Mouse (Mus musculus) layer of hippocampus, postnatal 14 days (tissue): ENCODE measurements around the gene Ccdc73. TPM values are rescaled to one million over a fixed set of nuclear protein-coding genes. Genes with fewer than 3 reads are reported as not detected.
"Not testable (repeated sequence)": the region's sequence is repeated elsewhere in the genome, so short reads cannot be mapped to it uniquely, and the experiment has no call there.

Experiments used
- DNase-seq, 2 experiments: peaks; one replicate each; pipeline ENCODE4 v3.0.0; 2021 to 2022; ENCODE audit warnings: low spot score in 2 of 2, mixed read lengths in 1 of 2
- total RNA-seq, 2 experiments: library from RNA; stranded (reverse); gene quantifications; 2 replicates each; pipeline ENCODE4 v1.2.3; 2021

The Ccdc73 gene
- total RNA-seq, 2 experiments from 2014 or later: 1.6 TPM; not detected in 1

DNA sequence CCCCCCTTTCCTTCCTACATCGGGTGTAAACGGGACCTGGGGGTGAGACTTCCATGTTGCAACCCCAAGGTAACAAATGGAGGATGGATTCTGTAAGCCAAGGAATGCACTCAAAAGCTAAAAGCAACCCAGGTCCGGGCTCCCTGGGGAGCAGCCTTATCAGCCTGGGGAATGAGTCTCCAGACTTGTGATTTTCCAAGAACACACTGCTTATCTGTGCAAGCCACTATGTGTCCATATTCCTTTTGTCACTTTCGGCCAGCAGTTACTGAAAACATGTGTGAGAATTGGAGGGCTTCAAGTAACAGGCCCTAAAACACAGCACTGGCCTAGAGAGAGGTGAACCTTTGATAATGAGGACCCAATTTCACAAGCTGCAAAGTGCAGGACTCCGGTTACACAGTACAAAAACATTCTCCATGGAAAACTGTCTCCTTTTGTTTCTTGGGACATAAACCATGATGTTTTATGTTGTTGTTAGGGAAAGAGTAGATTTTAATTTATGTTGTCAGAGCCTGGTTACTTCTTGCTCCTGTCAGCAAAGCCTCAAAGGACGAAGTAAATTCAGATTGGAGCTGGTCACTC, 155.5 kb downstream of the Ccdc73 start:
- no peak for DNase-seq

DNA sequence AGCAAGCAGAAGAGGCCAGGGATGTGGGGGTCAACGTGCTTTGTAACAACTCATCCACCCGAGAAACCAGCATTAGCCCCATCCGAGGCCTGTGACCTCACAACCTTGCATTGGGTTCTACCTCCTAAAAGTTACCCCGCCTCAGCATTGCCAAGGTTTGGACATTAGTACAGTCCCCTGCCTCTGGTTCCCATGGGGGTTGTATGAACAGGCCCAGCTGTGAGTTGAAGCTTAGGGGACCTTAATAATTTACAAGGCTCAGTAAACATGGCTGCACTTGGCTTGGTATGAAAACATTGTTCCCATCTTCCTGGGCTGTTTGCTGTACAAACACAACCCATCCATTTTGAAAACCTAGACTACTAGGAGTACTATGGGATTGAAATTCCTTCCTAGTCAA, 156.2 kb downstream of the Ccdc73 start:
- DNase-seq: no peak

DNA sequence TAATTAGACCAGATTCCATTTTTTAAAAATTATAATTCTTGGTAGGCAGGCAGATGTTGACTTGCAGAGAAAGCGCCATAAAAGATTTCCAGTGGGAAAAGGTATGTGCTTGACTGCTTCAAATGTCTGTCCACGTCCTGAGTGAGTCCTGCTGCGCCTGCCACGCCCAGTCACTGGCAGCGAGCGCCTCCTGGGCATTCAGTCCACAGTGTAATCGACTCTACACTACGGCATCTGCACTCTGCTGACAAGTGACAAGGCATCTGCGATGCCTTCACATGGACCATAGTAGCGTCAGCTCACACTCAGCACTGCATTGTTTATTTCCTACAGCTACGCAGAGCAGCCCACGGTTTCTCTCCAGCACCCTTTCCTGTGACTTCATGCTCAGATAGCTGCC, 158.0 kb downstream of the Ccdc73 start:
- not testable (repeated sequence) for DNase-seq

DNA sequence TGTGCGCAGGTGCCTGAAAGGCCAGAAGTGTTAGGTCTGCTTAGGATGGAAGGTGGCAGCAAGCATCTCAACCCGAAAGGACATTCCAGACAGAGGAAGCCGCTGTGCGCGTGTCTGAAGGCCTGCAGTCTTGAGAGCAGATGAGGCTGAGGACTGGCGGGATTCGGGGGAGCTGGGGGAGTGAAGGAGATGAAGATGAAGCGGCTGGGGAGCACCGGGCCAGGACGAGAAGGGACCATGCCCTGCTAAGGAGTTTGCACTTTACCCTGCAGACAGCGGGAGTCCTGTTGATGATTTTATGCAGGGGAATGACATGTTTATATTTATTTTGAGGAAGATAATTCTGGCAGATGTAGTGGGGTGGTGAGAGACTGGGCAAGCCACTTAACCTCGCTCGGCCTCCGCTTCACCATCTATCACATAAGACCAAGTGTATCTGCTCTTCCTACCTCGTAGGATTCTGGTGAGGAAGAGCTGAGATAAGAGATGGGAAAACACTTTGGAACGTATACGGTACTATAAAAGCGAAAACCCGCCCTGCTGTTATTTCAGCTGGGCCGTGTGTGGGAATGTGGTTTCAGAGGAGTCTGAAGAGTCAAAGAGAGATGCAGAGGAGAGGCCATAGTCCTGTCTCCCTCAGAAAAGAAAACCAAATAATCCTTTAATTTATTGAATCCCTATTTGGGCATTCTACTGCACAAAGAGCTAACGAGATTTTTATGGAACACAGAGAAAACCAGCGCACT, 159.5 kb downstream of the Ccdc73 start:
- DNase-seq: no peak

DNA sequence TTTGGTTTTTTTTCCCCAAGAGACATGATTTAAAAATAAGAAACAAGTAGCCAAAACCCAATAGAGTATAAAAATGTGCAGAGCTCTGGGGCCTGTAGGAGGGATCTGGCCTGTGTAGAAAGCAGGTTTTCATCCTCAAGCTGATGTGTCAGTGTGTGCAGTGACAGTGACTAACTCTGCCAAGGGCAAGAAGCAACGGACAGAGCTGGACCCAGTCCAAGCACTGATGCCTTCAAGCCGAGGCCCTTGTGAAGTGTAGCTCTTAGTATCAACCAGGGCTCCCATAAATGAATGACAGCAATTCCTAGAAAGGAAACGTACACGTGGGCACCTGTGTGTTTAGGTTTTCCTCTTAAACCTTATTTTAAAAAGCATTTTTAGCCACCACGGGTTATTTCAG, 161.2 kb downstream of the Ccdc73 start:
- DNase-seq: no peak

DNA sequence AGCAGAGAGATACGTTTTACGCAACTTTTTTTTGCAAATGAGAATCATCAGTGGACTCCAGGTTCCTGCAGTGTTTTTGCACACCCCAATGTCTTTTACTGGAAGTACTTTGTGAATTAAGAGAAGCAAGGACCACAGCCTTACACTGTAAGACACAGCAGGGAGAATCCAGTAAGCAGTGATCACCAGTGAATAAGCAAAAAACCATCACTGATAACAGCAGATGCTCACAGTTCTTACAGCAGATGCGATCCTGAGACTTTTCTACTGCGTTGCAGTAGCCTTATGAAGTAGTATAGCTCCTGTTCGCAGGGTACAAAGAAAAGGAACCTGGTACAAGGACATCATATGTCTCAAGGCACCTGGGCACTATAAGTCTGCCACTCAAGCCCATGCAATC, 162.9 kb downstream of the Ccdc73 start:
- no peak for DNase-seq

DNA sequence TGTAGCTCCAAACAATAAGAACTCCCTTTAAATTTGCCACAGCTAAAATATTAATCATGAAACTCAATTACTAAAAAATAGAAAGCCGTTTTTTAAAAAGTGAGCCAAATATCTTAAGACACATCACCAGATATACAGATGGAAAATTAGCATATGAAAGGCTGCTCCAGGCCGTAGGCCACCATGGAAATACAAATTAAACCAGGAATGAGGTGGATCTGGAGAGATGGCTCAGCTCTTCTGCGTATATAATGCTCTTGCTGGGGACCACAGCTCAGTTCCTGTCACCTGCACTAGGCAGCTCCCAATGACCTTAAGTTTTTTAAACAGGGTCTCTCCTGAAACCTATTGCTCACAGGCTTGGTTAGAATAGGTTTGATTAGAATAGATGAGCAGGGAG, 166.5 kb downstream of the Ccdc73 start:
- no peak for DNase-seq

DNA sequence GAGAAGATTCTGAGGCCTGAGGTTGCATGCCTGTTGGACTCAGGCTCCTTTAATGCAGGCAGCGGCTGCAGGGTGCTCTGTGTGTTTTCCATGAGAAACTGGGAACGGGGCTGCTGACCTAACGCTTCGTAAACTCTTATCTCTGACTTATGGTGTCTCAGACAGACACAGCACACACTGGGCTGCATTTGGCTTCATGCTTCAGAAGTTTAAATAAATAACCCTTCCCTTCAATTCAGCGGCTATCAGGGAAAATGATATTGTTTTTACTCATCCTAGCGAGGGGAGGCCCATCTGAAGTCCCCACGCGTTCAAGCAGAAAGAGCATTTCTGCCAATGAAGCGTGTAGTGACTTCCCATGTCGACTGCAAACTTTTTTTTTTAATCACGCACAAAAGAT, 168.4 kb downstream of the Ccdc73 start:
- no peak for DNase-seq

DNA sequence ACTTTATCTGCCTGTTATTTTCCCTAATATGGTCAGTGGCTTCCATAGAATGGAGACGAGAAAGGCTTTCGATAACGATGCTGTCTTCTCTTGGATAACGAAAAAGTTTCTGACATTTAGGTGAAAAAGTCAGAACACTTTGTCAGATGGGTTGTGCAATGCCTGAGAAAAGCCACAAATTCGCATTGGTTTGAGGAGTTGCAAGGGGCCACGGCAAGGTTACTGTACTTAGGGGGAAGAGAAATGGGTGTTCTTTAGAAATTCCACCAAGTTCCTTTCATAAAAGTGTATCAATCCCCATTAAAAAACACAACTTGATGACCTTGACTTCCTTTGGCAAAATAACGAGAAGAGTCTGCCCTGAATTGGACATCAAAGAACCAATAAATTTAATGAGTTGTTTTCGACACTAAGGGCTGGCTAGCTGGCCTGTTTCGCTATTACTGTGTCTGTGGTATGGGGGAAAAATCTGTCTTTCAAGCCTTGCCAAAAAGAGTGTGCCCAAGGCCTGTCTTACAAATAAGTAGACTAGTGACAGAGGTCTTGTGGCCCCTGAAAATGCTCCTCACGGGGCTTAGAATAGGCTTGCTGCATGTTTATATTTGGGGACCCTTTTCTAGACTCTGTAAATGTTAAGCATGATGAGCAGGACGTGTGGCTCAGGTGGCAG, 168.9 kb downstream of the Ccdc73 start:
- no peak for DNase-seq

DNA sequence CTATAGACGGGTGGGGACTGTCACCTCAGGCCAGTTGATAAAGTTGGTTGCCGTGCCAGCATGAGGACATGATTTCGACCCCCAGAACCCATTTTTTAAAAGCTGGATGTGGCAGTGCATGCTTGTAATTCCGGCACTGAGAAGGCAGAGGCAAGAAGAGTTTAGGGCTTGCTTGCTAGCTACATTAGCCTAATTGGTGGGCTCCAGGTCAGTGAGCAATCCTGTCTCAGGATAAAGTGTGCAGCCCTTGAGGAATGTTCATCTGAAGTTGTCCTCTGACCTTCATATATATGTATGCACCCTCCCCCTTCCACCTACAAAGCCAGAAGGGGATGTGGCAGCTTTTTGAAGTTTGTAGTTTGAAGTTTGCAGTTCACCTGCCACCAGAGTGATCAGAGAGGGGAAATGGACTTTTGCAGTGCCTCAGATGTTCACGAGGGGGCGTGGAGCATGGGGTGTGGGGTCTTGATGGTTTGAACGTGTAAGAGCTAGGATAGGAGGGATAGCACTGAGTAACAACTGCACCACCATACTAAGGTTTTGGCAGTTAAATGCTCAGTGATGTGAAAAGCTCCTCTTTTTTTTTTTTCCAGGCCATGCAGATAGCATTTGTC, 170.5 kb downstream of the Ccdc73 start:
- DNase-seq: no peak

DNA sequence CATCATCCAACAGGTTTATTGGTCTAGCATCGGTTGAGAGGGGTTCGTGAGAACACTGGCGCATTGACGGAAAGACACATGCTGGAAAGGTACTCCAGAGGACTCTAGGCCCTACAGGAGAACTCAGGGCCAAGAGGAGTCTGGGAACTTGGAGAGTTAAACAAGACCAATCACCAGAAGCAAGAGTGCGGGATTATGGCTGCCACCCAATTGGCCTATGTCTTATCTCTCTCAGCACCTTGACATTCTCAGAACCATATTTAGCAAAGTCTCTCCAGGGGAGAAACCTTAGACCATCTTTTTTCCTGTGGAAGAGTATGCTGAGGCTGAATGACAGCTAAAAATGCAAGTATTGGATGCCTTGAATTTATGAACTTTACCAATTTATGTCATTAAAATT, 171.3 kb downstream of the Ccdc73 start:
- DNase-seq: no peak

DNA sequence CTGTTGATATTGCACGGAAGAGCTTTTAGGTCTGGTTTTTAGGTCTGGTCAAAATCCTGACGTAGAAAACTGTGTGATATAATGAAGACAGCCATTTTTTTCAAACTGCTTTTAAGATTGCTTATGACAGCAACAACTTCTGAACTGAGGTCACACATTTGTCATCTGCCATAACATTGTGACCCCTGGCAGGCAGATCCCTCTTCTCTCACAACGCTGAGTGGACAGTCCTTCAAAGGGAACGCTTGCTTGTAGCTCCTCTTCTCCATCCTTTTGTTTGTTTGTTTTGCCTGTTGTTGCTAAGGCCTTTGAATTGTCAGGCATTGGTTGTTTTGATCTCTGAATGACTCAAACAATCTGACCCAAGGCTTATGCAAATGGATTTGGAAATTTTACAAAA, 173.3 kb downstream of the Ccdc73 start:
- DNase-seq: no peak

DNA sequence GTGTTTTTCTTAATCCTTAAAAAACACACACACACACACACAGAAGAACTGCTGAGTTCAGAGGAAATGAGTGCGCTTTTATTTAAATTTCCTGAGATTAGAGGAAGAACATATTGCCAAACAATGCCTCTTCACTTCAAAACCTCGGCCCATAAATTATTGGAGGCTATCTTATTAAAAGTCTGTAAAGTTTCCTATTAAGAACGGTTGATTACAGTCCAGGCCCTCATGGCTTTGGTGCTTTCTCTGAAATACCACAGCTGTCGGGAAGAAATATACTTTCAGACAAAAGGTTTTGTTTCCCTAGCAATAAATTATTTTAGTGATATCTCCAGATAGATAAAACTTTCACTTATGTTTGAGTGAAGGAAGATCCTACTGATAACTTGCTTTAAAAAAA, 175.5 kb downstream of the Ccdc73 start:
- DNase-seq: no peak

DNA sequence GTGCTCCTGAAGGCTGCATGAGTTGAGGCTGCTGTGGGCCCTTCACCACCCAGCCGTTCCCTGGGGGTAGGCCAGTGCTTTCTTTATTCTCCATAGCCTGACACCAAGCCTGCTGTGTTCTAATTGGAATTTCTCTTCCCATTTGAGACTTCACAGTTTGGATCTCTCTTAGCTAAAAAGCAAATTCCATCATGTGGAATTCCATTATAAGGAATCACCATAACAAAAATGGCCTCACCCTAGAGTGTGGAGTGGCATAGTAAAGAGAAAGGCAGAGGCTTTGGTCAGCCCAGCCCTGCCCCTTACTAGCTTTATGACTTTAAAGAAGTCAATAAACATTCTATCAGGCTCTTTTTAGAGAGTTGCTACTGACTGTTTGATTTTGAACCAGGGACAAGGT, 180.7 kb downstream of the Ccdc73 start:
- no peak for DNase-seq

DNA sequence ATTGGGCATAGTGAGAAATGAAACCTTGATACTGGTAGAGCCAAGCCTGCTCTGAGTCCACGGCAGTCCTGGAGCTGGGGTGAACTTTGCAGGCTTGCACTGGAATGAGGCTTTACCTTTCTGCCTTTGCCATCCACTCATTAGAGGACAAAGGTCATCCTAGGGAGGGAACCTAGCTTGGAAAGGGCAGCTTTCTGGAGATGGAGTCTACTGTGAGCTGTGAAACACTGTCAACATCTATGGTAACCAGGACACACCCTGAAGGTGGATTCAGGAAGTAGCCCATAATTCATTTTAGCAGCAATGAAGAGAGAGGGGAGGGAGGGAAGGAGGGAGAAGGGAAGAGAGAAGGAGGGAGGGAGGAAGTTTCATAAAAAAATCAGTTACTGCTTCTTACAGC, 187.9 kb downstream of the Ccdc73 start:
- DNase-seq: no peak

DNA sequence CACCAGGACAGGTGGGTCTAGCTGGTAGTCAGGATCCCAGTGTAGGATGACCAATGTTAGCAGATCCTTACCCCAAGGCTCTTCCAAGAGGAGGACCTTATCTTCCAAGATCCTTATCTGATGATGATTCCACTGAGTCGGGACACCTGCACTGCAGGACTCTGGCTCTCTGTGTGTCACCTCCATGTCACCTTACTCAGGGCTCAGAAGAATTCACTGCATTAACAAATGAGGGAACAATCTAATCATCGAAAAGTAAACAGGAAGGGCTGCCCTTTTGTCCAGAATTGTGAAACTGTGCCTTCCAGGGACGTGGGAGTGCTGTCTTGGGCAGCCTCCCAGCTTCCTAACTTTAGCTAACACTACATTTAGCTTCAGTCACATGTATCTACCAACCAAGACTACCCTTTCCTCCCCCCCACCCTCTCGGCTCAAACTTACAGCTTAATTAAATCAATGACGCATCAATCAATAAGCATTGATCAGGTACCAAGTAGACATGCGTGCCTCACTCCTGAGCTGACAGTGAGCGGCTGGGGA, 191.0 kb downstream of the Ccdc73 start:
- no peak for DNase-seq

DNA sequence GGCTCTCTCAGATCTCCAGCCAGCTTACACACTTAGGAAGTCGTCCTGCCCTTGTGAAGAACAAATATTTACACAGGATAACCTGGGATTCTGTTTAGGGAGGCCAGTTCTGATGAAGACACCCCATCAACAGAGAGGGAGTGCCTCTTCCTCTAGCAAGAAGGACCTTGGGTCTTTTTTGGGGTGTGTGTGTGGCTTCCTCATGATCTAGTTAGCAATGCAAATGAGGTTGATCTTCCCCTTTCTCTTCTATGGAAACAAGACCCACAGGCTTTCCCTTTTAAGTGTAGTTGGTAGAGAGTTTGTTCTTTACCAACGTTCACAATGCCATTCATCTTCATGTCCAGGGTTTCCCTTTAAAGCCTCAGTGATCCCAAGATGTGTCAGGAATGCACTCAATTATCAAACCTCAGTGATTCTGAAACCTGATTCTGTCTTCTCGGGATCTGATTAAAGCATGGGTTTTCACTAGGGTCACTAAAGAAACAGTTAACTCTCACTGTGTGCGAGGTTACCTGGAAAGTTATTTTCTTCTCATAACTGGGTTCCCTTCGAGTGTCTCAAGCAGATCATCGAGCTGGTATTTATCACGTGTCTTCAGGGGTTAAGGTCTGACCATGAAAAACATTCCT, 195.3 kb downstream of the Ccdc73 start:
- no peak for DNase-seq
